Mouse (Mus musculus) hindbrain, embryonic 12.5 days (tissue): ENCODE measurements at regions not wholly inside any gene's neighbourhood (a gene's known extent, or its start where the extent isn't known, plus 50 kb on each side); places are given as distances from the start of the nearest gene placed in this dataset.
A peak's percentile ranks its signal among the peaks of the same experiment; 100 is the strongest.

Experiments used
- ATAC-seq: fragments of 200-750 bp; cut with Nextera tagmentation; 2 replicates; pipeline ENCODE4 v1.8.0; 2017; ENCODE audit warnings: moderate TSS enrichment; ENCODE audit not compliant: low FRiP score
- H3K27ac ChIP-seq: fragments of 300-500 bp; sonication (generic); 2 replicates; pipeline ENCODE4 v1.5.1; 2016; ENCODE audit warnings: mild to moderate bottlenecking
- H3K27me3 ChIP-seq: fragments of 300-500 bp; sonication (generic); 2 replicates; pipeline ENCODE4 v1.6.1; 2016; ENCODE audit warnings: mild to moderate bottlenecking
- H3K36me3 ChIP-seq: fragments of 300-500 bp; sonication (generic); 2 replicates; pipeline ENCODE4 v1.6.1; 2016; ENCODE audit warnings: mild to moderate bottlenecking
- H3K4me1 ChIP-seq: fragments of 300-500 bp; sonication (generic); 2 replicates; pipeline ENCODE4 v1.6.1; 2016
- H3K4me2 ChIP-seq: fragments of 300-500 bp; sonication (generic); replicated peaks from 2 replicates; pipeline ENCODE4 v1.6.1; 2016; ENCODE audit warnings: mild to moderate bottlenecking
- H3K4me3 ChIP-seq: fragments of 300-500 bp; sonication (generic); 2 replicates; pipeline ENCODE4 v1.5.1; 2016; ENCODE audit warnings: mild to moderate bottlenecking
- H3K9ac ChIP-seq: fragments of 300-500 bp; sonication (generic); 2 replicates; pipeline ENCODE4 v1.6.1; 2016; ENCODE audit warnings: mild to moderate bottlenecking, moderate library complexity
- H3K9me3 ChIP-seq: fragments of 300-500 bp; sonication (generic); replicated peaks from 2 replicates; pipeline ENCODE4 v1.6.1; 2016; ENCODE audit warnings: mild to moderate bottlenecking
- WGBS: fragments of 180-500 bp; shearing (Covaris S2); methylation state at CpG from one replicate; pipeline ENCODE4 v1.1.7; 2016; 5-methylcytosine and 5-hydroxymethylcytosine counted together

DNA sequence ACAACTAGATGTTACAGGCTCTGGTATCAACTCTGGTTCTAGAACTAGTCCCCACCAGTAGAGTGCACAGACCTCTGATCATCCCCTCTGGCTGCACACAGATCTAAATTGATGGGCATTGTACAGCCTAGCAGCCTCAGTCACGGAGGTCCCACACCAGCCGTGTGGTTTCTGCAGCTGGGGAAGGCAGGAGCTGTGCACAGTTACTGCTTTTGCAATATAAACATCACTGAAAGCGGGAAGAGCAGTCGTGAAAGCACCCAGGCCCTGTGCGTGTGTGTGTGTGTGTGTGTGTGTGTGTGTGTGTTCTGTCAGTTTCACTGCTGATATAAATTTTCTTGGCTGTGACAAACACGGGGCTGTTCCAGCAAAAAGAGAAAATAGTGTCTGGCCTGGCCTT lies 84.4 kb upstream of the Ppp1r26 start:
- Histone ChIP-seq H3K27ac (no peak overlapping the region), H3K9me3 (no peaks in the 10 kb centered on the region), H3K4me1 (no peaks in the 10 kb centered on the region), H3K9ac (no peak overlapping the region), H3K36me3 (no peaks in the 10 kb centered on the region), H3K27me3 (no peaks in the 10 kb centered on the region), H3K4me3 (no peak overlapping the region), H3K4me2 (no peak overlapping the region)
- WGBS, result 71% methylated on average over 6 of the region's 6 CpGs
- ATAC-seq, result no peak

GRCm38 (mm10) chr2:28364623-28365022 lies 82.0 kb upstream of the Ppp1r26 start:
- Histone ChIP-seq H3K36me3 (no peaks in the 10 kb centered on the region), H3K27me3 (no peaks in the 10 kb centered on the region), H3K4me3 (no peak overlapping the region), H3K9ac (no peak overlapping the region), H3K9me3 (no peaks in the 10 kb centered on the region), H3K4me2 (no peak overlapping the region), H3K4me1 (peaks cover 9% of the 10 kb centered on the region), H3K27ac (no peak overlapping the region)
- WGBS, result 70% methylated on average over 3 of the region's 3 CpGs
- ATAC-seq, result no peak

DNA sequence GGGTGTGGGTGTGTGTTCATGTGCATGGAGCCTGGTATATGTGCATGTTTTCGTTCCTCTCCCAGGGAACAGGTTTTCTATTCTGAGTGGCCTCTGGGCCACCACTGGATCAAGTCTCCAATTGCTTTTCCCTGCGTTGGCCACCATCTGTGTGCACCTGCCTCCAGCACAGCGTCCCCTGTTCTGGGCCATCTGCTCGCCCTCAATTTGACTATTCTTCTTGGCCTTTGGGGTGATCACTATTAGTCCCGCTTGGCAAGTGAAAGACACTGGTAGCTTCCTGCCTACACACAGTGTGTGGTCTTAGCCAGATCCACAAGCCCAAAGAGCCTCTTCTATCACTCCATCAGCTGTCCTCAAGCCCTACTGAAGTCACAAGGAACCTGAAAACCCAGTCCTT lies 80.8 kb upstream of the Ppp1r26 start:
- Histone ChIP-seq H3K27ac (no peak overlapping the region), H3K4me1 (peaks cover 19% of the 10 kb centered on the region), H3K4me2 (no peak overlapping the region), H3K9me3 (no peaks in the 10 kb centered on the region), H3K4me3 (no peak overlapping the region), H3K27me3 (no peaks in the 10 kb centered on the region), H3K9ac (no peak overlapping the region), H3K36me3 (no peaks in the 10 kb centered on the region)
- WGBS, result 84% methylated on average over 5 of the region's 5 CpGs
- no peak for ATAC-seq

- Histone ChIP-seq H3K9me3 (no peaks in the 10 kb centered on the region), H3K4me3 (no peak overlapping the region), H3K27ac (no peak overlapping the region), H3K4me2 (no peak overlapping the region), H3K27me3 (peaks cover 8% of the 10 kb centered on the region), H3K4me1 (peaks cover 21% of the 10 kb centered on the region), H3K9ac (no peak overlapping the region), H3K36me3 (no peaks in the 10 kb centered on the region)
- no peak for ATAC-seq
- 14% methylated on average over 3 of the region's 3 CpGs for WGBS
These were observed 71.8 kb upstream of the Ppp1r26 start for GRCm38 (mm10) chr2:28374838-28375237.

- Histone ChIP-seq H3K27me3 (peaks cover 11% of the 10 kb centered on the region), H3K9me3 (no peaks in the 10 kb centered on the region), H3K4me1 (peaks cover 14% of the 10 kb centered on the region), H3K9ac (no peak overlapping the region), H3K4me2 (no peak overlapping the region), H3K36me3 (no peaks in the 10 kb centered on the region), H3K27ac (no peak overlapping the region), H3K4me3 (no peak overlapping the region)
- WGBS, result 84% methylated on average over 8 of the region's 9 CpGs
- ATAC-seq, result no peak
These were observed 68.4 kb upstream of the Ppp1r26 start for GRCm38 (mm10) chr2:28377948-28378822.

DNA sequence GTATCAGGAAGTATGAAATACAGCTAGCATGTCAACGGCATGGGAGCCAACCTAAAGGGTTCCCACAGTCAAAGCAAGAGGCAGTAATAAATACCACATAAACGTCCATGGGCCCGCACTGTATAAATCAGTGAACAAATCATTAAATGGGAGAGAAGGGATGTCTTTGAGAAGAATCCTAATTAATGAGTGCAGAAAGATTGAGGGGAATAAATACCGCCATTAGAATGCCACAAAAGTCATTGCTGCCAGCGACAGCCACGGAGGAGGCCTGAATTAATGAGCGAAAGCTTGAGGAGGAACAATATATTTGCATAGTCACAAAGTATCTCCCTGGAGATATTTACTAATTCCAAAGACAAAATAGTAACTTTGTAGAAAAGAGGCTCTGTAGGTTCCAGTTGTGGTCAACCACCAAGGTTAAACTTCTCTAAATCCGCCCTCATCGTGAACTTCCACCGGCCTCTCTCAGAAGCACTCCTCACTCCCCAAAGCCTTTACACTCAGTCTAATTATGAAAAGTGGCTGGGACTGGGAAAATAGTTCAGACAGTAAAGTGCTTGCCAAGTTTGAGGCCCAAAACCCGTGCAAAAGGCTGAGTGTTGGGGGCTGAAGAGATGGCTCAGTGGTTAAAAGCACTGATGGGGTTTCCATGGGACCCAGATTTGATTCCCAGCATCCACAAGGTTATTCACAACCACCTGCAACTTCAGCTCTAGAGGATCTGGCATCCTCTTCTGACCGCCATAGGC lies 64.4 kb upstream of the Ppp1r26 start:
- no peaks in the 10 kb centered on the region for H3K36me3 ChIP-seq
- H3K9me3 ChIP-seq, result no peaks in the 10 kb centered on the region
- H3K4me2 ChIP-seq, result no peak overlapping the region
- no peak overlapping the region for H3K9ac ChIP-seq
- no peak overlapping the region for H3K27ac ChIP-seq
- WGBS, result 78% methylated on average over 12 of the region's 12 CpGs
- peaks cover 34% of the 10 kb centered on the region for H3K4me1 ChIP-seq
- no peak for ATAC-seq
- H3K27me3 ChIP-seq, result peaks cover 11% of the 10 kb centered on the region
- H3K4me3 ChIP-seq, result no peak overlapping the region

- no peaks in the 10 kb centered on the region for H3K36me3 ChIP-seq
- H3K27me3 ChIP-seq, result peaks cover 3% of the 10 kb centered on the region; the same call in 1 of the 2 replicates
- no peak overlapping the region for H3K4me2 ChIP-seq
- no peak overlapping the region for H3K9ac ChIP-seq
- H3K4me3 ChIP-seq, result no peak overlapping the region
- ATAC-seq, result peak; percentile 44
- 39% methylated on average over 8 of the region's 8 CpGs for WGBS
- no peaks in the 10 kb centered on the region for H3K9me3 ChIP-seq
- H3K4me1 ChIP-seq, result peaks cover 43% of the 10 kb centered on the region
- H3K27ac ChIP-seq, result peak overlapping the region; percentile 69
These were observed 61.7 kb upstream of the Ppp1r26 start for GRCm38 (mm10) chr2:28384875-28385274.

- H3K4me2 ChIP-seq, result no peak overlapping the region
- no peak for ATAC-seq
- peak overlapping the region; percentile 66; the same call in 1 of the 2 replicates for H3K27ac ChIP-seq
- no peak overlapping the region for H3K4me3 ChIP-seq
- H3K9me3 ChIP-seq, result no peaks in the 10 kb centered on the region
- peaks cover 32% of the 10 kb centered on the region for H3K4me1 ChIP-seq
- H3K9ac ChIP-seq, result no peak overlapping the region
- H3K36me3 ChIP-seq, result no peaks in the 10 kb centered on the region
- peaks cover 2% of the 10 kb centered on the region; the same call in 1 of the 2 replicates for H3K27me3 ChIP-seq
- 57% methylated on average over 1 of the region's 1 CpGs for WGBS
These were observed 59.8 kb upstream of the Ppp1r26 start for GRCm38 (mm10) chr2:28386784-28387183.

DNA sequence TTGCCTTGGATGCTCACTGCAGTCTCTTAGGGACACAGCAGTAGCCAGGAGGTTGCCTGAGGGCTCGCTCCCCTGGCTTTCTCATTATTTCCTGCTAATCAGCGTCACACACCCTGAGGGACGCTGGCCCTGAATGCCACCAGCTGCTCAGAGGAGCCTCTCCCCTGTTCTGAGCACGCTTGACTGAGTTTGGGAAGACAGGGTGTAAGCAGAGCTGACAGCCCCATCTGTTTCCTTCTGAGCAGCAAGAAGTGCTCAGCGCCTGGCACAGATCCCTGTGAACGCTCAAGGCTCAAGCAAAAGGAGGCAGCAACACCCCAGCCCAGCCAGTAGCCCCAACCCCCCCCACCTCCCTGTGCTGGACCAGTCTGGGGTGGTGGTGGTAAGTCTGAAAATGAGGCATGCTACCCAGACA lies 59.2 kb upstream of the Ppp1r26 start:
- H3K9ac ChIP-seq, result no peak overlapping the region
- no peak overlapping the region for H3K4me3 ChIP-seq
- H3K4me2 ChIP-seq, result no peak overlapping the region
- peak; percentile 88 for ATAC-seq
- peak overlapping the region; percentile 66 for H3K27ac ChIP-seq
- H3K9me3 ChIP-seq, result no peaks in the 10 kb centered on the region
- H3K4me1 ChIP-seq, result peaks cover 32% of the 10 kb centered on the region
- no peaks in the 10 kb centered on the region for H3K36me3 ChIP-seq
- 7% methylated on average over 6 of the region's 6 CpGs for WGBS
- H3K27me3 ChIP-seq, result peaks cover 2% of the 10 kb centered on the region; the same call in 1 of the 2 replicates

DNA sequence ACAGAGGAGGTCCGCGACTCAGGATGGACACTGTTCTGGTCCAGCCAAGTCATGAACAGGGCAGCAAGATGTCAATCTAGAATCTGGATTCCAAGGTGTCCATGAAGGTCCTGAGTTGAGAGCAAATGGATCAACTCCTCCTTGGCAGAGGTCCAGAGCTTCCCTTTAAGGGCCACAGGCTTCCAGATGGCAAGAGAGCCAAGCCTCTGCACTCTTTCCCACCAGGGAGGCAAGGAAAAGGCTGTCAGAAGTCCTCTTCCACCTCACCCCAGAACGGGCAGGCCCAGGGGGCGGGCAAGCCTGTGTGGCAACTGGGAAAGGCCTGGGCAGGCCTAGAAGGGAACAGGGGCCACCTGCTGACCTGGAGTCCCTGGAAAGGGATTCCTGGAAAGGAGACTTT lies 58.7 kb upstream of the Ppp1r26 start:
- 77% methylated on average over 4 of the region's 4 CpGs for WGBS
- no peak for ATAC-seq
- peak overlapping the region; percentile 66 for H3K27ac ChIP-seq
- H3K9me3 ChIP-seq, result no peaks in the 10 kb centered on the region
- no peak overlapping the region for H3K4me3 ChIP-seq
- no peak overlapping the region for H3K9ac ChIP-seq
- H3K4me2 ChIP-seq, result no peak overlapping the region
- H3K36me3 ChIP-seq, result no peaks in the 10 kb centered on the region
- peaks cover 2% of the 10 kb centered on the region; the same call in 1 of the 2 replicates for H3K27me3 ChIP-seq
- peaks cover 32% of the 10 kb centered on the region for H3K4me1 ChIP-seq

- Histone ChIP-seq H3K4me1 (peaks cover 32% of the 10 kb centered on the region), H3K36me3 (no peaks in the 10 kb centered on the region), H3K27me3 (peaks cover 2% of the 10 kb centered on the region; the same call in 1 of the 2 replicates), H3K4me3 (no peak overlapping the region), H3K4me2 (no peak overlapping the region), H3K9me3 (no peaks in the 10 kb centered on the region), H3K9ac (no peak overlapping the region), H3K27ac (no peak overlapping the region)
- no peak for ATAC-seq
- 87% methylated on average over 5 of the region's 5 CpGs for WGBS
These were observed 56.9 kb upstream of the Ppp1r26 start for GRCm38 (mm10) chr2:28389703-28390102.

- no peak for ATAC-seq
- Histone ChIP-seq H3K27me3 (peaks cover 2% of the 10 kb centered on the region; the same call in 1 of the 2 replicates), H3K4me3 (no peak overlapping the region), H3K4me1 (peaks cover 10% of the 10 kb centered on the region; the same call in 1 of the 2 replicates), H3K27ac (no peak overlapping the region), H3K9ac (no peak overlapping the region), H3K4me2 (no peak overlapping the region), H3K9me3 (no peaks in the 10 kb centered on the region), H3K36me3 (no peaks in the 10 kb centered on the region)
- WGBS, result 90% methylated on average over 6 of the region's 6 CpGs
These were observed 51.2 kb upstream of the Ppp1r26 start for GRCm38 (mm10) chr2:28395391-28395790.
